Mouse (Mus musculus): Measurements from ENCODE around the gene Prlr. TPM values are rescaled to one million over a fixed set of nuclear protein-coding genes. Genes with fewer than 3 reads are reported as not detected.

Gene Prlr
- total and polyA plus RNA-seq, 3 experiments = 1.1 to 5.5 (median 3.0) TPM

GRCm38 (mm10) chr15:10200991-10201390 is 24.0 kb downstream of the Prlr start:
- Histone ChIP-seq H3K4me3 (no peak overlapping the region), H3K27me3 (ENCODE audit: control insufficient read depth, insufficient read depth, low read length) (no peaks in the 10 kb centered on the region), H3K9ac (ENCODE audit: low read depth, low read length) (no peak overlapping the region), H3K36me3 (ENCODE audit: control insufficient read depth, insufficient read depth, low read length) (no peaks in the 10 kb centered on the region), H3K27ac (no peak overlapping the region), H3K79me2 (replicated peaks; ENCODE audit: control insufficient read depth, insufficient read depth, low read length) (no peaks in the 10 kb centered on the region), H3K4me1 (ENCODE audit: control insufficient read depth, insufficient read depth, low read length) (no peaks in the 10 kb centered on the region)
- TF ChIP-seq POLR2A (IDR thresholded peaks at IDR 0.05; ENCODE audit: insufficient read depth, low read depth, low read length) (no peak), CTCF (IDR thresholded peaks at IDR 0.05) (no peak), EP300 (IDR thresholded peaks at IDR 0.05; ENCODE audit: insufficient read depth, low read depth, low read length) (no peak)
- DNase-seq = no peak
- intact Hi-C loops (cut with DNase I) = no loop called here
- WGBS = 68% methylated on average over 5 of the region's 5 CpGs

GRCm38 (mm10) chr15:10202504-10203302 is 25.7 kb downstream of the Prlr start:
- Histone ChIP-seq H3K79me2 (replicated peaks; ENCODE audit: control insufficient read depth, insufficient read depth, low read length) (no peaks in the 10 kb centered on the region), H3K9ac (ENCODE audit: low read depth, low read length) (no peak overlapping the region), H3K27me3 (ENCODE audit: control insufficient read depth, insufficient read depth, low read length) (no peaks in the 10 kb centered on the region), H3K4me3 (no peak overlapping the region), H3K4me1 (ENCODE audit: control insufficient read depth, insufficient read depth, low read length) (no peaks in the 10 kb centered on the region), H3K27ac (no peak overlapping the region), H3K36me3 (ENCODE audit: control insufficient read depth, insufficient read depth, low read length) (no peaks in the 10 kb centered on the region)
- intact Hi-C loops (cut with DNase I) = no loop called here
- no peak for DNase-seq
- TF ChIP-seq EP300 (IDR thresholded peaks at IDR 0.05; ENCODE audit: insufficient read depth, low read depth, low read length) (no peak), POLR2A (IDR thresholded peaks at IDR 0.05; ENCODE audit: insufficient read depth, low read depth, low read length) (no peak), CTCF (IDR thresholded peaks at IDR 0.05) (no peak)
- WGBS = 86% methylated on average over 7 of the region's 7 CpGs

- H3K27ac ChIP-seq = no peak overlapping the region
- no peaks in the 10 kb centered on the region for H3K4me1 ChIP-seq (ENCODE audit: control insufficient read depth, insufficient read depth, low read length)
- no peak for DNase-seq
- H3K36me3 ChIP-seq (ENCODE audit: control insufficient read depth, insufficient read depth, low read length) = no peaks in the 10 kb centered on the region
- H3K27me3 ChIP-seq (ENCODE audit: control insufficient read depth, insufficient read depth, low read length) = no peaks in the 10 kb centered on the region
- H3K4me3 ChIP-seq = no peak overlapping the region
- no peak overlapping the region for H3K9ac ChIP-seq (ENCODE audit: low read depth, low read length)
- no peaks in the 10 kb centered on the region for H3K79me2 ChIP-seq (replicated peaks; ENCODE audit: control insufficient read depth, insufficient read depth, low read length)
- no peak for TF ChIP-seq CTCF (IDR thresholded peaks at IDR 0.05)
- TF ChIP-seq EP300 (IDR thresholded peaks at IDR 0.05; ENCODE audit: insufficient read depth, low read depth, low read length) = no peak
- no peak for TF ChIP-seq POLR2A (IDR thresholded peaks at IDR 0.05; ENCODE audit: insufficient read depth, low read depth, low read length)
- 41% methylated on average over 4 of the region's 4 CpGs for WGBS
- intact Hi-C loops (cut with DNase I) = no loop called here
Measured at GRCm38 (mm10) chr15:10210261-10210770, 33.3 kb downstream of the Prlr start.

GRCm38 (mm10) chr15:10211992-10212391 is 35.0 kb downstream of the Prlr start:
- intact Hi-C loops (cut with DNase I) = no loop called here
- Histone ChIP-seq H3K9ac (ENCODE audit: low read depth, low read length) (no peak overlapping the region), H3K79me2 (replicated peaks; ENCODE audit: control insufficient read depth, insufficient read depth, low read length) (no peaks in the 10 kb centered on the region), H3K4me1 (ENCODE audit: control insufficient read depth, insufficient read depth, low read length) (no peaks in the 10 kb centered on the region), H3K27me3 (ENCODE audit: control insufficient read depth, insufficient read depth, low read length) (no peaks in the 10 kb centered on the region), H3K36me3 (ENCODE audit: control insufficient read depth, insufficient read depth, low read length) (no peaks in the 10 kb centered on the region), H3K4me3 (no peak overlapping the region), H3K27ac (no peak overlapping the region)
- DNase-seq = no peak
- TF ChIP-seq POLR2A (IDR thresholded peaks at IDR 0.05; ENCODE audit: insufficient read depth, low read depth, low read length) (no peak), CTCF (IDR thresholded peaks at IDR 0.05) (no peak), EP300 (IDR thresholded peaks at IDR 0.05; ENCODE audit: insufficient read depth, low read depth, low read length) (no peak)

DNA sequence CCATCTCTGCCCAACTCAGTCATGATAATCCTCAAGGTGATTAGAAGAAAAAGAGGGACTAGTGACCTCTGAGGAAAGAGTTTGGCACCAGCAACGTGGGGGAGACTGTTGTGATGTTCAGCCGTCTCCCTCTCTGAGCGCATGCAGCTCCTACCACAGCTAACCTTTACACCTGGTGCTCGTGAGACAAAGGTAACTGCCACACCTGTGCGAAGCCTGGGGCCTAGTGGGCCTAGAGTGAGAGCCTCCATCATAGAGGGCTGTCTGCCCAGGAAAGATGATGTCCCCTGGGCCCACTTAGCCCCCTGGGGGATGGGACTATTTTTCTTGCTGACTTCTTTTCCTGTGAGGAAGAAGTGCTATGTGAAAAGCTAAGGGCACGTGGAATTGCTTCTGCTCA is 36.2 kb downstream of the Prlr start:
- Histone ChIP-seq H3K36me3 (ENCODE audit: control insufficient read depth, insufficient read depth, low read length) (no peaks in the 10 kb centered on the region), H3K9ac (ENCODE audit: low read depth, low read length) (no peak overlapping the region), H3K4me3 (no peak overlapping the region), H3K27ac (no peak overlapping the region), H3K4me1 (ENCODE audit: control insufficient read depth, insufficient read depth, low read length) (no peaks in the 10 kb centered on the region), H3K27me3 (ENCODE audit: control insufficient read depth, insufficient read depth, low read length) (no peaks in the 10 kb centered on the region), H3K79me2 (replicated peaks; ENCODE audit: control insufficient read depth, insufficient read depth, low read length) (no peaks in the 10 kb centered on the region)
- TF ChIP-seq POLR2A (IDR thresholded peaks at IDR 0.05; ENCODE audit: insufficient read depth, low read depth, low read length) (no peak), CTCF (IDR thresholded peaks at IDR 0.05) (no peak), EP300 (IDR thresholded peaks at IDR 0.05; ENCODE audit: insufficient read depth, low read depth, low read length) (no peak)
- intact Hi-C loops (cut with DNase I) = no loop called here
- 85% methylated on average over 6 of the region's 6 CpGs for WGBS
- no peak for DNase-seq

GRCm38 (mm10) chr15:10213710-10214109 is 36.7 kb downstream of the Prlr start:
- H3K27ac ChIP-seq = no peak overlapping the region
- no peaks in the 10 kb centered on the region for H3K4me1 ChIP-seq (ENCODE audit: control insufficient read depth, insufficient read depth, low read length)
- H3K36me3 ChIP-seq (ENCODE audit: control insufficient read depth, insufficient read depth, low read length) = no peaks in the 10 kb centered on the region
- no peaks in the 10 kb centered on the region for H3K27me3 ChIP-seq (ENCODE audit: control insufficient read depth, insufficient read depth, low read length)
- TF ChIP-seq CTCF (IDR thresholded peaks at IDR 0.05) (no peak), EP300 (IDR thresholded peaks at IDR 0.05; ENCODE audit: insufficient read depth, low read depth, low read length) (no peak), POLR2A (IDR thresholded peaks at IDR 0.05; ENCODE audit: insufficient read depth, low read depth, low read length) (no peak)
- 42% methylated on average over 3 of the region's 3 CpGs for WGBS
- H3K9ac ChIP-seq (ENCODE audit: low read depth, low read length) = no peak overlapping the region
- intact Hi-C loops (cut with DNase I) = no loop called here
- H3K4me3 ChIP-seq = no peak overlapping the region
- no peak for DNase-seq
- H3K79me2 ChIP-seq (replicated peaks; ENCODE audit: control insufficient read depth, insufficient read depth, low read length) = no peaks in the 10 kb centered on the region

Measured in heart, adult 2 months (tissue).